Mouse (Mus musculus): ENCODE results near the gene Klk8. TPM values are rescaled to one million over a fixed set of nuclear protein-coding genes. Genes with fewer than 3 reads are reported as not detected.

Klk8 gene
- polyA plus RNA-seq, 1 experiment from 2014 or later, result 7.6 TPM

GRCm38 (mm10) chr7:43782275-43783265 lies 14.8 kb upstream of the Klk8 start:
- WGBS, result 12% methylated on average over 36 of the region's 36 CpGs
- Histone ChIP-seq H3K27me3 (ENCODE audit: control insufficient read depth, insufficient read depth, low read length) (no peaks in the 10 kb centered on the region), H3K4me1 (ENCODE audit: control insufficient read depth, insufficient read depth, low read length) (0 out of 2 replicates have a peak, but pooled peaks cover 6% of the 10 kb centered on the region)

GRCm38 (mm10) chr7:43785286-43785685 lies 12.1 kb upstream of the Klk8 start:
- H3K36me3 ChIP-seq (ENCODE audit: control insufficient read depth, insufficient read depth, low read length), result no peaks in the 10 kb centered on the region
- H3K4me3 ChIP-seq (ENCODE audit: low read depth, low read length), result no peak overlapping the region
- no peak overlapping the region for H3K27ac ChIP-seq (ENCODE audit: low read depth, low read length)
- WGBS, result 81% methylated on average over 1 of the region's 1 CpGs
- H3K4me1 ChIP-seq (ENCODE audit: control insufficient read depth, insufficient read depth, low read length), result 0 out of 2 replicates have a peak, but pooled peaks cover 6% of the 10 kb centered on the region
- H3K4me2 ChIP-seq (ENCODE audit: low read depth, low read length), result no peak overlapping the region
- H3K9ac ChIP-seq (replicated peaks; ENCODE audit: low read depth, low read length), result no peak overlapping the region
- no peak for ATAC-seq (ENCODE audit: low read depth)
- H3K27me3 ChIP-seq (ENCODE audit: control insufficient read depth, insufficient read depth, low read length), result no peaks in the 10 kb centered on the region
- H3K9me3 ChIP-seq (ENCODE audit: control insufficient read depth, low read length), result no peaks in the 10 kb centered on the region

More at GRCm38 (mm10) chr7:43782275-43783265, 14.8 kb upstream of the Klk8 start:
- peak overlapping the region; percentile 34; the same call in 1 of the 2 replicates for H3K9ac ChIP-seq (replicated peaks; ENCODE audit: low read depth, low read length)
- H3K4me2 ChIP-seq (ENCODE audit: low read depth, low read length), result peak overlapping the region; percentile 53
- H3K36me3 ChIP-seq (ENCODE audit: control insufficient read depth, insufficient read depth, low read length), result no peaks in the 10 kb centered on the region
- peak overlapping the region; percentile 26 for H3K4me3 ChIP-seq (ENCODE audit: low read depth, low read length)
- no peaks in the 10 kb centered on the region for H3K9me3 ChIP-seq (ENCODE audit: control insufficient read depth, low read length)
- H3K27ac ChIP-seq (ENCODE audit: low read depth, low read length), result no peak overlapping the region
- ATAC-seq (ENCODE audit: low read depth), result peak; percentile 75; the same call in 1 of the 2 replicates

DNA sequence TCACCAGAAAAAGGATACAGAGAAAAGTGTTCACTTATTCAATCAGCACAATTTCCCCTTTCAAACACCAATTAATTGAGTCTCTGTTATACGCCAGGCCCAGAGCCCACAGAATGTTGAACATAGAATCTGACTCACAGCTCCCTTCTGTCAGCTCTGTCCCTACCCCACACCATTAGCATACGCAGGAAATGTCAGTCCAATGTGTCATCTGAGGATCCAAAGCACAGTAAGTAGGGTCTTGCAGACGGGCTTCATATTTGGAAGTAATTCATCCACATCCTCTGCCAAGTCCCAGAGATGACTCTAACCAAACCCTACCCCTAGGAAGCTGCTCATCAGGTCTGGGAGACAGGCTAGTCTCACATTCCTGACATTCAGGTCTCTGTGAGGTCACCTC lies 9.3 kb upstream of the Klk8 start:
- no peak for ATAC-seq (ENCODE audit: low read depth)
- WGBS, result 72% methylated on average over 3 of the region's 3 CpGs

GRCm38 (mm10) chr7:43789295-43789694 lies 8.1 kb upstream of the Klk8 start:
- WGBS, result 83% methylated on average over 2 of the region's 2 CpGs
- no peaks in the 10 kb centered on the region for H3K4me1 ChIP-seq (ENCODE audit: control insufficient read depth, insufficient read depth, low read length)
- no peaks in the 10 kb centered on the region for H3K9me3 ChIP-seq (ENCODE audit: control insufficient read depth, low read length)
- ATAC-seq (ENCODE audit: low read depth), result no peak
- H3K27ac ChIP-seq (ENCODE audit: low read depth, low read length), result no peak overlapping the region
- no peak overlapping the region for H3K4me2 ChIP-seq (ENCODE audit: low read depth, low read length)
- no peaks in the 10 kb centered on the region for H3K27me3 ChIP-seq (ENCODE audit: control insufficient read depth, insufficient read depth, low read length)
- H3K36me3 ChIP-seq (ENCODE audit: control insufficient read depth, insufficient read depth, low read length), result no peaks in the 10 kb centered on the region
- no peak overlapping the region for H3K4me3 ChIP-seq (ENCODE audit: low read depth, low read length)
- H3K9ac ChIP-seq (replicated peaks; ENCODE audit: low read depth, low read length), result no peak overlapping the region

More for the DNA sequence above, 9.3 kb upstream of the Klk8 start:
- H3K27me3 ChIP-seq (ENCODE audit: control insufficient read depth, insufficient read depth, low read length), result no peaks in the 10 kb centered on the region
- H3K4me2 ChIP-seq (ENCODE audit: low read depth, low read length), result no peak overlapping the region
- no peaks in the 10 kb centered on the region for H3K9me3 ChIP-seq (ENCODE audit: control insufficient read depth, low read length)
- H3K27ac ChIP-seq (ENCODE audit: low read depth, low read length), result no peak overlapping the region
- no peaks in the 10 kb centered on the region for H3K36me3 ChIP-seq (ENCODE audit: control insufficient read depth, insufficient read depth, low read length)
- H3K4me1 ChIP-seq (ENCODE audit: control insufficient read depth, insufficient read depth, low read length), result no peaks in the 10 kb centered on the region
- no peak overlapping the region for H3K4me3 ChIP-seq (ENCODE audit: low read depth, low read length)
- H3K9ac ChIP-seq (replicated peaks; ENCODE audit: low read depth, low read length), result no peak overlapping the region

DNA sequence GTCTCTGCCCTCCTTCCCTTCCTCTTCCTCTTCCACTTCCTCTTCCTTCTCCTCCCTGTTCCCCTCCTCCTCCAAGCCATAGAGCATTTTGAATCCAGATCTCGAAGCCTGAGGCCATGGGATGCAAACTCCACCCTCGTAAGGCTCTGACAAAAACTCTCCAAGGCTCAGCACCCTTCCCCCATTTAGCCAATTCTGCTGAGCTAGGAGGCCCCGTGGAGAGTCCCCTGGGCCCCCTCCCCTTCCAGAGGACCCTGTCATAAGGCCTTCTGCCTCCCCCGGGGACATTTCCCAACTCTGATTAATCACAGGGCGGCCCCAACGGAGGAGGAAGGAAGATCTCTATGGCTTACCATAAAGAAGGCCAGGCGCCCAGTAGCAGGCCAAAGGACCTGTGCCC lies 5.8 kb upstream of the Klk8 start, which contains the start of gene Klk9:
Gene Klk9, plus strand, starts transcription at position 301 of the 400 bp plus-strand sequence.
- H3K9me3 ChIP-seq (ENCODE audit: control insufficient read depth, low read length), result no peaks in the 10 kb centered on the region
- no peak within 1 kb of the TSS for H3K4me2 ChIP-seq (ENCODE audit: low read depth, low read length)
- no peaks in the 10 kb centered on the region for H3K36me3 ChIP-seq (ENCODE audit: control insufficient read depth, insufficient read depth, low read length)
- WGBS, result 73% methylated on average over 7 of the region's 7 CpGs
- no peak within 1 kb of the TSS for H3K4me3 ChIP-seq (ENCODE audit: low read depth, low read length)
- peaks cover 8% of the 10 kb centered on the region; the same call in 1 of the 2 replicates for H3K27me3 ChIP-seq (ENCODE audit: control insufficient read depth, insufficient read depth, low read length)
- H3K9ac ChIP-seq (replicated peaks; ENCODE audit: low read depth, low read length), result no peak within 1 kb of the TSS
- H3K4me1 ChIP-seq (ENCODE audit: control insufficient read depth, insufficient read depth, low read length), result peaks cover 2% of the 10 kb centered on the region; the same call in 1 of the 2 replicates
- no peak within 1 kb of the TSS for H3K27ac ChIP-seq (ENCODE audit: low read depth, low read length)
- no peak for ATAC-seq (ENCODE audit: low read depth)

DNA sequence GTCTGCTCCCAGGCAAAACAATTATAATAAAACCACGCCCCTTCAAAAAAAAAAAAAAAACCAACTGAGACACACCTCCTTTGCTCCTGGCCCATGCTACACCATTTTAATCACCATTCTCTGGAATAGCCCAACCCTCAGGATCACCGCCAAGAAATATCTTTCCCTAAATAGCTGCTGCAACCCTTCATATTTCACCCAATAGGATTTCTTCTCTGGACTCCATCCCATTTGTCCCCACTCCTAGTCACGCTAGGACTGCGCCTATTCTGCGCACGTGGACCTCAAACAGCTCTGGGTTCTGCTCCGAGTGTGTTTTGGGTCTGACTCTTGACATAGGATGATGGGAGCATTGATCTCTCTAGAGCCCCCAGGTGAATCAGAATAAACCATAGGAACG lies 1.0 kb upstream of the Klk8 start:
- ATAC-seq (ENCODE audit: low read depth), result no peak
- H3K4me1 ChIP-seq (ENCODE audit: control insufficient read depth, insufficient read depth, low read length), result peaks cover 4% of the 10 kb centered on the region; the same call in 1 of the 2 replicates
- H3K27ac ChIP-seq (ENCODE audit: low read depth, low read length), result no peak overlapping the region
- peak overlapping the region; percentile 39 for H3K4me3 ChIP-seq (ENCODE audit: low read depth, low read length)
- WGBS, result 9% methylated on average over 8 of the region's 8 CpGs
- peaks cover 23% of the 10 kb centered on the region for H3K27me3 ChIP-seq (ENCODE audit: control insufficient read depth, insufficient read depth, low read length)
- no peaks in the 10 kb centered on the region for H3K36me3 ChIP-seq (ENCODE audit: control insufficient read depth, insufficient read depth, low read length)
- H3K4me2 ChIP-seq (ENCODE audit: low read depth, low read length), result peak overlapping the region; percentile 61
- peak overlapping the region; percentile 48 for H3K9ac ChIP-seq (replicated peaks; ENCODE audit: low read depth, low read length)
- no peaks in the 10 kb centered on the region for H3K9me3 ChIP-seq (ENCODE audit: control insufficient read depth, low read length)

DNA sequence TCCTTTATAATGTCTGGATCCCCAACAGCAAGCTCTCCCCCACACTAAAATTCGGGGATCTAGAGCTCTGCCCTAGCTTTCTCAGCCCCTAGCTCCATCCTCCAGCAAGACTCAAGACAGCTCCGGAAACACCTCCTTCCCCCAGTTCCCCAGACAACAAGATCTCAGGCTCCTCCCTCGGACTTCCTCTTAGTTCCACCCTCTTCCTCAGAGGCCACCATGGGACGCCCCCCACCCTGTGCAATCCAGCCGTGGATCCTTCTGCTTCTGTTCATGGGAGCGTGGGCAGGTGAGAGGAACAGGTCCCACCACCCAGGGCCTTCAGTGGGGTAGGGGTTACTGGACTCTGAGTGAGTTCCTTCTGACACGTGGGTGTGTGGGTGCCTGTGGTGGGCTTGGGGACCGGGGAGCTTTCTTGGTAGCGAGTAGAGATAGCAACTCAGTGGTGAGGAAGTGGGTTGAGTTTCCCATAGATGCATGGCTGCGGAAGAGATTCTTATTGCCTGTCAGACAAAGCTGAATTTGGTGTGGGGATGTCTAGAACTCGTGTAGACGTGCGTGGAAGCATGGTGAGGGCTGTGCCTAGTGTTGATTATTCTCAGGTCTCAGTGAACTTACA lies 576 bp downstream of the Klk8 start:
- H3K4me3 ChIP-seq (ENCODE audit: low read depth, low read length), result peak overlapping the region; percentile 39
- H3K4me2 ChIP-seq (ENCODE audit: low read depth, low read length), result peak overlapping the region; percentile 61
- peak; percentile 20; the same call in 1 of the 2 replicates for ATAC-seq (ENCODE audit: low read depth)
- H3K27ac ChIP-seq (ENCODE audit: low read depth, low read length), result no peak overlapping the region
- no peaks in the 10 kb centered on the region for H3K9me3 ChIP-seq (ENCODE audit: control insufficient read depth, low read length)
- H3K27me3 ChIP-seq (ENCODE audit: control insufficient read depth, insufficient read depth, low read length), result peaks cover 23% of the 10 kb centered on the region
- WGBS, result 41% methylated on average over 13 of the region's 13 CpGs
- H3K4me1 ChIP-seq (ENCODE audit: control insufficient read depth, insufficient read depth, low read length), result peaks cover 4% of the 10 kb centered on the region; the same call in 1 of the 2 replicates
- H3K9ac ChIP-seq (replicated peaks; ENCODE audit: low read depth, low read length), result peak overlapping the region; percentile 48; the same call in 1 of the 2 replicates
- H3K36me3 ChIP-seq (ENCODE audit: control insufficient read depth, insufficient read depth, low read length), result no peaks in the 10 kb centered on the region

- no peak overlapping the region for H3K4me2 ChIP-seq (ENCODE audit: low read depth, low read length)
- H3K4me3 ChIP-seq (ENCODE audit: low read depth, low read length), result no peak overlapping the region
- H3K27me3 ChIP-seq (ENCODE audit: control insufficient read depth, insufficient read depth, low read length), result peaks cover 23% of the 10 kb centered on the region
- WGBS, result 77% methylated on average over 7 of the region's 7 CpGs
- peaks cover 4% of the 10 kb centered on the region; the same call in 1 of the 2 replicates for H3K4me1 ChIP-seq (ENCODE audit: control insufficient read depth, insufficient read depth, low read length)
- no peak overlapping the region for H3K27ac ChIP-seq (ENCODE audit: low read depth, low read length)
- no peaks in the 10 kb centered on the region for H3K9me3 ChIP-seq (ENCODE audit: control insufficient read depth, low read length)
- no peak overlapping the region for H3K9ac ChIP-seq (replicated peaks; ENCODE audit: low read depth, low read length)
- no peaks in the 10 kb centered on the region for H3K36me3 ChIP-seq (ENCODE audit: control insufficient read depth, insufficient read depth, low read length)
- no peak for ATAC-seq (ENCODE audit: low read depth)
These were observed 2.5 kb downstream of the Klk8 start for GRCm38 (mm10) chr7:43799876-43800275.

All from neural tube, embryonic 14.5 days (tissue).